Mouse (Mus musculus): Measurements from ENCODE around the gene Olfr1023. TPM values are rescaled to one million over a fixed set of nuclear protein-coding genes. Genes with fewer than 3 reads are reported as not detected.

The Olfr1023 gene
- polyA plus RNA-seq (2015; fragmentation: Nextera tagmentation; extraction: Ambion mirVana), result not detected in 2 replicates

DNA sequence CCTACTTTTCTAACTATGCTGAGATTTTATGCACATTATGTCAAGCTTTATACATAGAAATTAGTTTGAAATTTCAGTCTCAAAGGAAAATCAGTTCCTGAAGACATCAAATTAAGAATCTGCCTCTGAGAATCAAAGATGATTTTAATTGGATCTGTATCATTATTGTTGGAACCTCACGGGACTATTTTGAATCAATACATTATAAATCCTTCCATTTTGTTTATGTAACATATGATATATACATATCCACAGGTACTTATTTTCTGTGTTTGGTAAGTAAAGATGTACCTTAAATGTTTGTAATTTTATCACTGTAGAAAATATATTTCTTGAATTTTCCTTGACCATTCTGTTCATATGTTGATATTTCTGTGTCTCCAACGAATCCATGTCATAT is at the start of gene Olfr1023:
Gene Olfr1023, plus strand, starts transcription at position 301 of the 400 bp plus-strand sequence.
- Histone ChIP-seq H3K9ac (ENCODE audit: low read length) (no peak within 1 kb of the TSS), H3K4me3 (ENCODE audit: low read length) (no peak within 1 kb of the TSS), H3K27ac (ENCODE audit: low read length) (no peak within 1 kb of the TSS), H3K36me3 (ENCODE audit: control insufficient read depth, insufficient read depth, low read length) (no peaks in the 10 kb centered on the region), H3K27me3 (ENCODE audit: control insufficient read depth, insufficient read depth, low read depth, low read length) (no peaks in the 10 kb centered on the region), H3K4me2 (ENCODE audit: low read depth, low read length) (no peak within 1 kb of the TSS), H3K4me1 (replicated peaks; ENCODE audit: control insufficient read depth, insufficient read depth, low read length) (no peaks in the 10 kb centered on the region), H3K9me3 (ENCODE audit: control insufficient read depth, low read length) (no peaks in the 10 kb centered on the region)
- ATAC-seq (ENCODE audit: low read depth), result no peak
- WGBS, result 57% methylated on average over 2 of the region's 2 CpGs

DNA sequence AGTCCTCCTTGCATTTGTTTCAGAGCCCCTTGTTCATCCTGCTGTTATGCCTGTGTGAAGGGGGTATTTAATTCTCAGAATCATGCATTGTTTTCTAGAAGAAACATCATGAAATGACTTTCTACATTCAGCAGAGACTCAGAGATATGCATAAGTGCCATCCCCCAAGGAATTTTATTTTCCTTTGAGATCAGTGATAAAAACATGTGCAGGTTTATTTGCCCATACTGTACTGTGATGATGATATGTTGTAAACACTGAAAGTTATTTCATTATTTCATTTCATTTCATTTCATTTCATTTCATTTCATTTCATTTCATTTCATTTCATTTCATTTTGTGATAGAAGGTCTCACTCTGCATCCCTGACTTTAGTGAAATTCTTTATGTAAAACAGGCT is 40.1 kb upstream of the Olfr1023 start, which contains the start of gene Olfr1019:
Gene Olfr1019, minus strand, starts transcription at position 101 of the 400 bp plus-strand sequence.
- no peaks in the 10 kb centered on the region for H3K27me3 ChIP-seq (ENCODE audit: control insufficient read depth, insufficient read depth, low read depth, low read length)
- no peak for ATAC-seq (ENCODE audit: low read depth)
- H3K27ac ChIP-seq (ENCODE audit: low read length), result no peak within 1 kb of the TSS
- H3K4me2 ChIP-seq (ENCODE audit: low read depth, low read length), result no peak within 1 kb of the TSS
- H3K36me3 ChIP-seq (ENCODE audit: control insufficient read depth, insufficient read depth, low read length), result no peaks in the 10 kb centered on the region
- no peak within 1 kb of the TSS for H3K4me3 ChIP-seq (ENCODE audit: low read length)
- H3K9me3 ChIP-seq (ENCODE audit: control insufficient read depth, low read length), result no peaks in the 10 kb centered on the region
- H3K9ac ChIP-seq (ENCODE audit: low read length), result no peak within 1 kb of the TSS
- no peaks in the 10 kb centered on the region for H3K4me1 ChIP-seq (replicated peaks; ENCODE audit: control insufficient read depth, insufficient read depth, low read length)

DNA sequence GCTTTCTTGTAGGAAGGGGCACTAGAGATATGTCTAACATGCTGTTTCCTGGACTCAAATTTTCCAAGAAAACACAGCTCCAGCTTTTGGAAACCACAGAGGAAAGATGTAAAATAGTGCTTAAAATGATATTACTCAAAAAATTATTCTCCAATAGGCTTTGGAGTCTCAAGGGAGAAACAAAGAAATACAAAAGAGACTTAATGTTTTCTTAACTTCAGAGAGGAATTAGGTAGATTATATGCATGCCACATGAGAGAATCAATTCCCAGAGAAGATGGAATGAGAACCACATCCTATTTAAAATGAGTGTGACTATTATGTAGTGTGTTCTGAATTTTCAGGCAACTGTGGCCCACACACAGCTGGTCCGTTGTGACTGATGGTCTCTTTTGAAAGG is 38.7 kb upstream of the Olfr1023 start, which contains the start of gene Olfr1020:
Gene Olfr1020, plus strand, starts transcription at position 301 of the 400 bp plus-strand sequence.
- H3K4me1 ChIP-seq (replicated peaks; ENCODE audit: control insufficient read depth, insufficient read depth, low read length), result no peaks in the 10 kb centered on the region
- no peaks in the 10 kb centered on the region for H3K27me3 ChIP-seq (ENCODE audit: control insufficient read depth, insufficient read depth, low read depth, low read length)
- no peak within 1 kb of the TSS for H3K4me2 ChIP-seq (ENCODE audit: low read depth, low read length)
- 67% methylated on average over 1 of the region's 1 CpGs for WGBS
- no peak within 1 kb of the TSS for H3K27ac ChIP-seq (ENCODE audit: low read length)
- H3K9me3 ChIP-seq (ENCODE audit: control insufficient read depth, low read length), result no peaks in the 10 kb centered on the region
- H3K4me3 ChIP-seq (ENCODE audit: low read length), result no peak within 1 kb of the TSS
- ATAC-seq (ENCODE audit: low read depth), result no peak
- no peak within 1 kb of the TSS for H3K9ac ChIP-seq (ENCODE audit: low read length)
- no peaks in the 10 kb centered on the region for H3K36me3 ChIP-seq (ENCODE audit: control insufficient read depth, insufficient read depth, low read length)

GRCm38 (mm10) chr2:85868294-85868693 is 17.1 kb upstream of the Olfr1023 start, which contains the start of gene Olfr1022:
Gene Olfr1022 (plus strand): TSS chr2:85868594.
- Histone ChIP-seq H3K4me3 (ENCODE audit: low read length) (no peak within 1 kb of the TSS), H3K27ac (ENCODE audit: low read length) (no peak within 1 kb of the TSS), H3K4me2 (ENCODE audit: low read depth, low read length) (no peak within 1 kb of the TSS), H3K36me3 (ENCODE audit: control insufficient read depth, insufficient read depth, low read length) (no peaks in the 10 kb centered on the region), H3K27me3 (ENCODE audit: control insufficient read depth, insufficient read depth, low read depth, low read length) (no peaks in the 10 kb centered on the region), H3K4me1 (replicated peaks; ENCODE audit: control insufficient read depth, insufficient read depth, low read length) (no peaks in the 10 kb centered on the region), H3K9me3 (ENCODE audit: control insufficient read depth, low read length) (no peaks in the 10 kb centered on the region), H3K9ac (ENCODE audit: low read length) (no peak within 1 kb of the TSS)
- ATAC-seq (ENCODE audit: low read depth), result no peak
- WGBS, result 37% methylated on average over 2 of the region's 2 CpGs

- H3K4me3 ChIP-seq (ENCODE audit: low read length), result no peak within 1 kb of the TSS
- no peak within 1 kb of the TSS for H3K27ac ChIP-seq (ENCODE audit: low read length)
- no peak for ATAC-seq (ENCODE audit: low read depth)
- no peaks in the 10 kb centered on the region for H3K36me3 ChIP-seq (ENCODE audit: control insufficient read depth, insufficient read depth, low read length)
- WGBS, result 85% methylated on average over 3 of the region's 3 CpGs
- H3K4me1 ChIP-seq (replicated peaks; ENCODE audit: control insufficient read depth, insufficient read depth, low read length), result no peaks in the 10 kb centered on the region
- H3K4me2 ChIP-seq (ENCODE audit: low read depth, low read length), result no peak within 1 kb of the TSS
- no peak within 1 kb of the TSS for H3K9ac ChIP-seq (ENCODE audit: low read length)
- no peaks in the 10 kb centered on the region for H3K27me3 ChIP-seq (ENCODE audit: control insufficient read depth, insufficient read depth, low read depth, low read length)
- no peaks in the 10 kb centered on the region for H3K9me3 ChIP-seq (ENCODE audit: control insufficient read depth, low read length)
Observed at GRCm38 (mm10) chr2:85904952-85905351, 19.5 kb downstream of the Olfr1023 start, which contains the start of gene Olfr1024. Gene Olfr1024 (minus strand): TSS chr2:85905052.

GRCm38 (mm10) chr2:85913197-85913596 is 27.8 kb downstream of the Olfr1023 start:
- Histone ChIP-seq H3K4me2 (ENCODE audit: low read depth, low read length) (no peak overlapping the region), H3K27me3 (ENCODE audit: control insufficient read depth, insufficient read depth, low read depth, low read length) (no peaks in the 10 kb centered on the region), H3K9me3 (ENCODE audit: control insufficient read depth, low read length) (no peaks in the 10 kb centered on the region), H3K27ac (ENCODE audit: low read length) (no peak overlapping the region), H3K4me1 (replicated peaks; ENCODE audit: control insufficient read depth, insufficient read depth, low read length) (no peaks in the 10 kb centered on the region), H3K4me3 (ENCODE audit: low read length) (no peak overlapping the region), H3K9ac (ENCODE audit: low read length) (no peak overlapping the region), H3K36me3 (ENCODE audit: control insufficient read depth, insufficient read depth, low read length) (no peaks in the 10 kb centered on the region)
- ATAC-seq (ENCODE audit: low read depth), result no peak

DNA sequence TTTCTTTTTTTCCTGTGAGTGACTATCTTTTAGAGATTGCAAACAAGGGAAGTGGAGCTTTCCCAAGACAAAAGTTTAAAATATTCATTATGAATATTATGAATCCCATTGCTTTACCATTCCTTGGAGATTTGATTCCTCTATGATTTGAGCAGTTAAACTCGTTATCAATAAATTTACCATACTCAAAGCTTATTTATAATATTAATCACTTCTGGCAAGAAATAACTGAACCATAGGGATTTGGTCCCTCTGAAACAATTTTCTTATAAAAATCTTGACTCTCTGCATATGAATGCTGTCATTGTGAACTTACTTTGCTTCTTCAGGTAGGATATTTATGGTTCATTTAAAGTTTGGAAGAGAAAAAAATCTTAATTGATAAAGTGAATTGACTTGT is 29.5 kb downstream of the Olfr1023 start, which contains the start of gene Olfr1025-ps1:
Gene Olfr1025-ps1, plus strand, starts transcription at position 301 of the 400 bp plus-strand sequence.
- no peaks in the 10 kb centered on the region for H3K36me3 ChIP-seq (ENCODE audit: control insufficient read depth, insufficient read depth, low read length)
- H3K4me1 ChIP-seq (replicated peaks; ENCODE audit: control insufficient read depth, insufficient read depth, low read length), result no peaks in the 10 kb centered on the region
- no peak within 1 kb of the TSS for H3K4me3 ChIP-seq (ENCODE audit: low read length)
- WGBS, result 46% methylated on average over 1 of the region's 1 CpGs
- no peak for ATAC-seq (ENCODE audit: low read depth)
- no peaks in the 10 kb centered on the region for H3K27me3 ChIP-seq (ENCODE audit: control insufficient read depth, insufficient read depth, low read depth, low read length)
- H3K27ac ChIP-seq (ENCODE audit: low read length), result no peak within 1 kb of the TSS
- H3K9me3 ChIP-seq (ENCODE audit: control insufficient read depth, low read length), result no peaks in the 10 kb centered on the region
- no peak within 1 kb of the TSS for H3K4me2 ChIP-seq (ENCODE audit: low read depth, low read length)
- no peak within 1 kb of the TSS for H3K9ac ChIP-seq (ENCODE audit: low read length)

GRCm38 (mm10) chr2:85921258-85921657 is 35.8 kb downstream of the Olfr1023 start, which contains the start of gene Olfr1026:
Gene Olfr1026 (plus strand): TSS chr2:85921558.
- no peaks in the 10 kb centered on the region for H3K36me3 ChIP-seq (ENCODE audit: control insufficient read depth, insufficient read depth, low read length)
- 78% methylated on average over 3 of the region's 3 CpGs for WGBS

More at GRCm38 (mm10) chr2:85921258-85921657, 35.8 kb downstream of the Olfr1023 start, which contains the start of gene Olfr1026:
- Histone ChIP-seq H3K9ac (ENCODE audit: low read length) (no peak within 1 kb of the TSS), H3K9me3 (ENCODE audit: control insufficient read depth, low read length) (no peaks in the 10 kb centered on the region), H3K27ac (ENCODE audit: low read length) (no peak within 1 kb of the TSS), H3K27me3 (ENCODE audit: control insufficient read depth, insufficient read depth, low read depth, low read length) (no peaks in the 10 kb centered on the region), H3K4me2 (ENCODE audit: low read depth, low read length) (no peak within 1 kb of the TSS), H3K4me1 (replicated peaks; ENCODE audit: control insufficient read depth, insufficient read depth, low read length) (no peaks in the 10 kb centered on the region), H3K4me3 (ENCODE audit: low read length) (no peak within 1 kb of the TSS)
- no peak for ATAC-seq (ENCODE audit: low read depth)
